Comparison of ENCODE assay signal across 8 mouse cellular contexts in genomic region chr3:93553765-93554378, GRCm38 (mm10). TPM values are rescaled to one million over a fixed set of nuclear protein-coding genes. Genes with fewer than 3 reads are reported as not detected.
DNase-seq lines count a peak whose midpoint lies in the region; ATAC-seq and TF ChIP-seq lines count a peak whose summit lies in the region.

No protein-coding gene starts in this region.

- DNase-seq in heart, adult 18-20 months = peak; percentile 58 to 69
- DNase-seq in heart, postnatal 4 days = no peak
- no peak for DNase-seq in CH12.LX (ENCODE audit: extremely low read depth)
- DNase-seq in liver, embryonic 11.5 days (ENCODE audit: low spot score) = no peak
- no peak for DNase-seq in cerebellum, adult 18-20 months
- no peak for DNase-seq in lung, adult 18-20 months
- no peak for DNase-seq in thymus, postnatal 4 days

- in situ Hi-C loops in CH12.LX (cut with MboI; ENCODE audit: low pct_ligation_motif_present, low pct_unique_long_range_greater_than_20kb, low sequenced_read_pairs) = no loop called here

- no peak for ATAC-seq in heart, embryonic 11.5 days (replicated peaks; ENCODE audit: insufficient number of reproducible peaks, low FRiP score, low TSS enrichment)
- ATAC-seq in liver, embryonic 11.5 days (replicated peaks; ENCODE audit: low FRiP score) = no peak

- H3K9me3 ChIP-seq in CH12.LX (replicated peaks; ENCODE audit: low read length) = no peaks in the 10 kb centered on the region
- no peaks in the 10 kb centered on the region for H3K9me3 ChIP-seq in heart, embryonic 11.5 days (replicated peaks; ENCODE audit: control insufficient read depth, low read length)
- no peaks in the 10 kb centered on the region for H3K9me3 ChIP-seq in liver, embryonic 11.5 days (ENCODE audit: control insufficient read depth, low read length)

- no peak overlapping the region for H3K27ac ChIP-seq in CH12.LX (ENCODE audit: insufficient read depth, low read depth)
- H3K27ac ChIP-seq in heart, embryonic 11.5 days (ENCODE audit: low read depth, low read length) = no peak overlapping the region
- no peak overlapping the region for H3K27ac ChIP-seq in liver, embryonic 11.5 days (ENCODE audit: low read depth, low read length)

- no peak overlapping the region for H3K4me3 ChIP-seq in CH12.LX (replicated peaks in 1 of 3; ENCODE audit: low read depth in 2 of 3, low read length in 2 of 3, poor library complexity in 1 of 3)
- no peak overlapping the region; the same call in 1 of the 2 replicates for H3K4me3 ChIP-seq in heart, embryonic 11.5 days (ENCODE audit: low read depth, low read length)
- H3K4me3 ChIP-seq in liver, embryonic 11.5 days (ENCODE audit: low read depth, low read length) = no peak overlapping the region

- H3K27me3 ChIP-seq in CH12.LX (replicated peaks) = no peaks in the 10 kb centered on the region
- no peaks in the 10 kb centered on the region for H3K27me3 ChIP-seq in heart, embryonic 11.5 days (ENCODE audit: control insufficient read depth, insufficient read depth, low read length)
- no peaks in the 10 kb centered on the region for H3K27me3 ChIP-seq in liver, embryonic 11.5 days (replicated peaks; ENCODE audit: control insufficient read depth, insufficient read depth, low read length)

- dilution Hi-C loops in CH12.LX (cut with MboI; ENCODE audit: extremely low pct_ligation_motif_present, extremely low pct_unique_long_range_greater_than_20kb, low sequenced_read_pairs) = no loop called here

- H3K9ac ChIP-seq in CH12.LX (ENCODE audit: insufficient read depth, low read depth) = peak overlapping the region; percentile 82
- no peak overlapping the region for H3K9ac ChIP-seq in heart, embryonic 11.5 days (ENCODE audit: low read depth, low read length)
- no peak overlapping the region for H3K9ac ChIP-seq in liver, embryonic 11.5 days (ENCODE audit: low read depth, low read length)

- TF ChIP-seq RAD21 in CH12.LX (IDR thresholded peaks at IDR 0.05; ENCODE audit: low read depth, low read length) = no peak

- no peak for TF ChIP-seq CTCF in CH12.LX (conservative IDR thresholded peaks at IDR 0.05 in 1 of 2, IDR thresholded peaks at IDR 0.05 in 1 of 2; ENCODE audit: low read depth in 2 of 2, low read length in 2 of 2)

- 52% methylated on average over 9 of the region's 9 CpGs for WGBS in heart, embryonic 11.5 days (ENCODE audit: insufficient replicate concordance)
- WGBS in liver, embryonic 11.5 days = 68% methylated on average over 9 of the region's 9 CpGs

- H3K4me2 ChIP-seq in CH12.LX (ENCODE audit: insufficient read depth, low read depth, poor library complexity, severe bottlenecking) = peak overlapping the region; percentile 95; the same call in 1 of the 2 replicates
- peak overlapping the region; percentile 68 for H3K4me2 ChIP-seq in heart, embryonic 11.5 days
- H3K4me2 ChIP-seq in liver, embryonic 11.5 days = 0 out of 2 replicates have a peak overlapping the region, but pooled peaks have one; percentile 89

- peaks cover 37% of the 10 kb centered on the region for H3K79me2 ChIP-seq in CH12.LX (replicated peaks; ENCODE audit: control insufficient read depth, extremely low read depth, insufficient read depth, poor library complexity, severe bottlenecking)

- H3K36me3 ChIP-seq in CH12.LX (replicated peaks in 1 of 2; ENCODE audit: control insufficient read depth in 1 of 2, insufficient read depth in 1 of 2, low read length in 1 of 2) = peaks cover 3 to 12% of the 10 kb centered on the region in 2 experiments
- no peaks in the 10 kb centered on the region for H3K36me3 ChIP-seq in heart, embryonic 11.5 days (ENCODE audit: control insufficient read depth, insufficient read depth, low read length)
- no peaks in the 10 kb centered on the region for H3K36me3 ChIP-seq in liver, embryonic 11.5 days (ENCODE audit: control insufficient read depth, insufficient read depth, low read length)

- no peak for TF ChIP-seq EP300 in CH12.LX (IDR thresholded peaks at IDR 0.05; ENCODE audit: low read length)

- H3K4me1 ChIP-seq in CH12.LX (ENCODE audit: control insufficient read depth in 1 of 2, insufficient read depth in 2 of 2) = peaks cover 21 to 76% of the 10 kb centered on the region in 2 experiments
- H3K4me1 ChIP-seq in heart, embryonic 11.5 days (ENCODE audit: control insufficient read depth, insufficient read depth, low read length) = peaks cover 8% of the 10 kb centered on the region; the same call in 1 of the 2 replicates
- H3K4me1 ChIP-seq in liver, embryonic 11.5 days (replicated peaks; ENCODE audit: control insufficient read depth, insufficient read depth, low read length) = peaks cover 16% of the 10 kb centered on the region; the same call in 1 of the 2 replicates

- no peak for TF ChIP-seq POLR2A in CH12.LX (IDR thresholded peaks at IDR 0.05; ENCODE audit: low read depth, low read length)

TF ChIP-seq in CH12.LX, 34 proteins besides CTCF, POLR2A, EP300 and RAD21:
- TF ChIP-seq MAFK (IDR thresholded peaks at IDR 0.05; ENCODE audit: insufficient replicate concordance, low read length) (no peak), ZNF384 (IDR thresholded peaks at IDR 0.05; ENCODE audit: low read depth, low read length) (no peak), GABPA (IDR thresholded peaks at IDR 0.05; ENCODE audit: insufficient replicate concordance, low read depth, low read length) (no peak), UBTF (IDR thresholded peaks at IDR 0.05; ENCODE audit: low read depth, low read length) (no peak), MAX (IDR thresholded peaks at IDR 0.05; ENCODE audit: low read length) (no peak)

RNA-seq across cellular contexts. Expression of gene S100a10, which starts 1.0 kb away (rescaled TPM):
- 100 to 1,000 TPM in 1 of 2 experiments, 10 to 100 TPM in 1; 92.1 to 100 TPM for total RNA-seq in heart, adult 18-20 months (2021)
- total RNA-seq in heart, postnatal 4 days (2021) = 100 to 1,000 TPM; 174 to 179 TPM
- total RNA-seq in CH12.LX (2012; rRNA removed) (352 and 369 TPM in 2 replicates), CH12.LX (2014; rRNA removed) (429 and 518 TPM in 2 replicates)
- 213 and 259 TPM in 2 replicates for polyA plus RNA-seq in CH12.LX (2012; ENCODE audit: insufficient read length, low read depth)
- polyA plus RNA-seq in heart, embryonic 11.5 days (2014; fragmentation: Nextera tagmentation; extraction: Ambion mirVana) = 216 and 222 TPM in 2 replicates
- polyA plus RNA-seq in liver, embryonic 11.5 days (2014; fragmentation: Nextera tagmentation; extraction: Ambion mirVana) = 137 and 144 TPM in 2 replicates

RNA-seq across cellular contexts. Expression of gene S100a11, which starts 33.6 kb away (rescaled TPM):
- 10 to 100 TPM; 52.4 to 78.2 TPM for total RNA-seq in heart, adult 18-20 months (2021)
- total RNA-seq in heart, postnatal 4 days (2021) = 100 to 1,000 TPM; 243 to 300 TPM
- total RNA-seq in CH12.LX (2012; rRNA removed) (33.4 and 47.2 TPM in 2 replicates), CH12.LX (2014; rRNA removed) (68.9 and 75.2 TPM in 2 replicates)
- 448 and 468 TPM in 2 replicates for polyA plus RNA-seq in CH12.LX (2012; ENCODE audit: insufficient read length, low read depth)
- polyA plus RNA-seq in heart, embryonic 11.5 days (2014; fragmentation: Nextera tagmentation; extraction: Ambion mirVana) = 733 and 790 TPM in 2 replicates
- 202 and 245 TPM in 2 replicates for polyA plus RNA-seq in liver, embryonic 11.5 days (2014; fragmentation: Nextera tagmentation; extraction: Ambion mirVana)

Comparison
In these comparisons a context has a peak if more than half of its experiments do, and no peak if none do; other contexts are left out.
1. DNase-seq: peak in heart, adult 18-20 months (2 of 2); none in heart, postnatal 4 days (single experiment), CH12.LX (single experiment), liver, embryonic 11.5 days (single experiment), cerebellum, adult 18-20 months (0 of 2), lung, adult 18-20 months (0 of 2) and thymus, postnatal 4 days (single experiment).
2. Peak in every context shown above with its lines, with median percentiles within 50 percentile points of each other: H3K4me2 ChIP-seq.